Mouse (Mus musculus) activated CD4-positive, CD25-positive, alpha-beta regulatory T cell, adult 4 months (primary cell): ENCODE measurements around the gene 2410131K14Rik. TPM values are rescaled to one million over a fixed set of nuclear protein-coding genes. Genes with fewer than 3 reads are reported as not detected.

Experiments used
- ATAC-seq: one replicate; pipeline ENCODE4 v1.8.0; 2017
- polyA plus RNA-seq, 2 experiments: library from polyadenylated mRNA; unstranded; fragments of 100-300 nt; shearing (Covaris generic); gene quantifications; one replicate each; pipeline ENCODE4 v1.2.1; 2017

2410131K14Rik gene
- polyA plus RNA-seq, 2 experiments from 2014 or later, result 2.5 to 3.5 TPM

DNA sequence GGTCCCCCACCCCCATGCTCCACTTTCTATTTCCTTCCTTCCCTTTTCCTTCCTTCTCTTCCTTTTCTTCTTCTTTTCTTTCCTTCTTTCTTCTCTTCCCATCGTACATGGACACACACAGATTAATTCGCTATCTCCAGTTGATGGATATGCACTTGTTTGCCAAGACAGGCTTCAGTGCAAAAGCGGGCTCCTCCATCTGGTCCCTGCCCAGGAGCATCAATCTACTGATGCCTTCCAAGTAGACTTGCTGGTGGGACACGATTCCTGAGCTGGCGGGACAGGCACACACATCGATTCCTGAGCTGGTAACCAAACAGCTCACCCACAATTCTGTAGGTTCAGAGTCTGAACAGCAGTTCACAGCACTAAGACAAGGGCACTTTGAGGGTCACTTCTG lies 68.7 kb downstream of the 2410131K14Rik start:
- ATAC-seq, result no peak

Other genes with a start within 250 kb of the 2410131K14Rik start
- 1 to 10 TPM; 6.5 to 7.7 TPM for gene Tesc, start 217.5 kb upstream of the 2410131K14Rik start, polyA plus RNA-seq
- gene Fbxw8, start 89.8 kb upstream of the 2410131K14Rik start, polyA plus RNA-seq, result 1 to 10 TPM; 3.1 to 3.6 TPM
- under 1 TPM in 1 of 2 experiments, not detected in 1; 0.08 TPM for gene Hrk, start 80.6 kb upstream of the 2410131K14Rik start, polyA plus RNA-seq
- under 1 TPM in 1 of 2 experiments, not detected in 1; 0.26 TPM for gene Rnft2, start 111 bp upstream of the 2410131K14Rik start, polyA plus RNA-seq